Mouse (Mus musculus): ENCODE results near the gene Nccrp1. TPM values are rescaled to one million over a fixed set of nuclear protein-coding genes. Genes with fewer than 3 reads are reported as not detected.

Gene Nccrp1
- polyA plus RNA-seq, 1 experiment from 2014 or later, result not detected

DNA sequence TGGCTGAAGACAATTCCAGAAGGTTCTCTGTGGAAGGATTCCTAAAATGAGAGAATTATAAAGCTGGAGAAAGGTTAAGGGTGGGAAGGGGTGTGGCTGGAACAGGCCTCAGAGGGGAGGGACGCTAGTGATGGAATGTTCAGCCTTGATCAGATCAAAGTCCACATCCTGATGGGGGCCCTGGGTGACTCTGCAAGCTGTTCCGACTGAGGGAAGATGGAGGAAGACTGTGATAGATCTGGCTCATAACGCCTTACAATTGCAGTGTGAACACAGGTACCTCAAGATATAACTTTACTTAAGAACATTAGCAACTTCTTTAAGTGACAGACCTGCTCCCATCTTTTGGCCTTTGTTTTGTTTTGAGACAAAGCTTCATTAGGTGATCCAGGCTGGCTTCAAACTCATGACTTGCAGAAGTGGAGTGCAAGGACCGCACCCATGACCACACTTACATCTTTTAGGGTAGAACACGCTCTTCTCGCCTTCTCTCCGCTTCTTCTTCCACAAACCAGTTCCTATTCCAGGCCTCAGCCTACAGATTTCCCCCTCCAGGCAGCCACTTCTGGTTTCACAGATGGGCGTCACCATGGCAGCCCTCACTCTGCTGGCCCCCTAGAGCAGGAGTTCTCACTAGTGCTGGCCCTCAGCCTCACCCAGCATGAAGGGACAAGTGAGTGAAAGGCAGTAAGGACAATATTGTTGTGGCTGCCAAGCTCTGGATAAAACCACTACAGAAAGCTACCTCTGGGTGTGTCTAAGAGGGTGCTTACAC lies 36.7 kb upstream of the Nccrp1 start:
- Histone ChIP-seq H3K9ac (ENCODE audit: low read depth, low read length) (peak overlapping the region; percentile 36), H3K4me2 (ENCODE audit: low read depth, low read length) (peak overlapping the region; percentile 50), H3K4me1 (ENCODE audit: control insufficient read depth, low read depth, low read length) (peaks cover 90% of the 10 kb centered on the region), H3K27ac (ENCODE audit: low read length) (peak overlapping the region; percentile 85), H3K36me3 (ENCODE audit: control insufficient read depth, insufficient read depth) (no peaks in the 10 kb centered on the region), H3K27me3 (ENCODE audit: control insufficient read depth, insufficient read depth, low read depth, low read length) (no peaks in the 10 kb centered on the region), H3K9me3 (replicated peaks; ENCODE audit: control insufficient read depth, low read length) (no peaks in the 10 kb centered on the region), H3K4me3 (ENCODE audit: low read depth, low read length) (peak overlapping the region; percentile 20)
- peak; percentile 59 for ATAC-seq (ENCODE audit: low read depth)
- 42% methylated on average over 8 of the region's 8 CpGs for WGBS (ENCODE audit: insufficient replicate concordance)

DNA sequence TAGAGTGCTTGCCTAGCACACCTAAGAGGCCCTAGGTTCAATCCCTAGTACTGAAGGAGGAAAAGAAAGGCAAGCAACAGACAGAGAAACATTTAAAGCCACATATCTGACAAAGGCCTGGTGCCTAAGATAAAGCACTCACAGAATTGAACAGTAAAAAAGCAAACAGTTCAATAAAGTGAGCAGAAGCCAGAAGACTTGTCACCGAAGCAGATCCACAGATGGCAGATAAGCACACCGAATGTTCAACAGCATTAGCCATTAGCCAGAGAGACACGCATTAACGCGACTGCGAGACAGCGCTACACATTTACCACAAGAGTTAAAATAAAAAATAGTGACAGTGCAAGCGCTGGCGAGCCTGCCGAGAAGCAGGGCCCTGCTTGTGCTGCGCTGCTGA lies 35.8 kb upstream of the Nccrp1 start:
- Histone ChIP-seq H3K27ac (ENCODE audit: low read length) (peak overlapping the region; percentile 85), H3K4me1 (ENCODE audit: control insufficient read depth, low read depth, low read length) (peaks cover 97% of the 10 kb centered on the region), H3K9me3 (replicated peaks; ENCODE audit: control insufficient read depth, low read length) (no peaks in the 10 kb centered on the region), H3K4me3 (ENCODE audit: low read depth, low read length) (peak overlapping the region; percentile 32), H3K27me3 (ENCODE audit: control insufficient read depth, insufficient read depth, low read depth, low read length) (no peaks in the 10 kb centered on the region), H3K9ac (ENCODE audit: low read depth, low read length) (peak overlapping the region; percentile 30), H3K4me2 (ENCODE audit: low read depth, low read length) (peak overlapping the region; percentile 50), H3K36me3 (ENCODE audit: control insufficient read depth, insufficient read depth) (no peaks in the 10 kb centered on the region)
- no peak for ATAC-seq (ENCODE audit: low read depth)
- WGBS (ENCODE audit: insufficient replicate concordance), result 17% methylated on average over 11 of the region's 11 CpGs

DNA sequence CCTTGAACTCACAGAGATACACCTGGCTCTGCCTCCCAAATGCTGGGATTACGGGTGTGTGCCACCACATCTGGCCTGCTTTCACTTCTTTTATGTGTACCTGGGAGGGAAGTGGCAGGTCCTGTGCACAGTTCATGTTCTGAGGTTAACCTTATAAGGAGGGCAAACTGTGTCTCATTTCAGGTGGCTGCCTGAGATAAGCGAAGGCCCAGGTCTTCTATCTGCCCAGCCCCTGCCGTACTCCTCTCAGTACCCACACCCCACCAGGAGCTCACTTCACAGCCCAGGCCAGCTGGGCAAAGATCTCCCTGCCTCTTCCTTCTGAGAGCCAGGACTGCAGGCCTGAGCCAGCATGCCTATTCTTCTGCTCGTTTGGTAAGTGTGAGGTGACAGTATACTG lies 34.7 kb upstream of the Nccrp1 start:
- 29% methylated on average over 4 of the region's 4 CpGs for WGBS (ENCODE audit: insufficient replicate concordance)
- Histone ChIP-seq H3K27ac (ENCODE audit: low read length) (peak overlapping the region; percentile 85), H3K4me2 (ENCODE audit: low read depth, low read length) (peak overlapping the region; percentile 50), H3K9ac (ENCODE audit: low read depth, low read length) (peak overlapping the region; percentile 30), H3K9me3 (replicated peaks; ENCODE audit: control insufficient read depth, low read length) (no peaks in the 10 kb centered on the region), H3K27me3 (ENCODE audit: control insufficient read depth, insufficient read depth, low read depth, low read length) (no peaks in the 10 kb centered on the region), H3K4me3 (ENCODE audit: low read depth, low read length) (peak overlapping the region; percentile 31), H3K4me1 (ENCODE audit: control insufficient read depth, low read depth, low read length) (peaks cover 98% of the 10 kb centered on the region), H3K36me3 (ENCODE audit: control insufficient read depth, insufficient read depth) (no peaks in the 10 kb centered on the region)
- ATAC-seq (ENCODE audit: low read depth), result peak; percentile 90

DNA sequence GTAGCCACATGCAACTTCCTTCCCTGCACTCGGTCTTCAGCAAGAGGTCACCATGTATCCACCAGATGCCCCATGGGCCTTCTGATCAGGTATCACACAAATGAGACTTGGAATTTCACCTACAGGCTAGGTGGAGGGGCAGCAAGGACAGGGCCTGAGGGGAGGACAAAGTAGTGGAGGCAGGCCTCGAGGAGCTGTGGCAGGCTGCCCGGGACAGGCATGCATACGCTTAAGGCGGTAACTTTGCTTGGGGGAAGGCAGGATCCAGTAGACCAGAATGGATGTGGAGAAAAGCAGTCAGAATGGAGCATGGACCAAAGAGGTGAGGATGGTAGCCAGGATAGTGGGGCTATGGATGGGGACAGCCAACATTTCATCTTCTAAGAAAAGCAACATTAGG lies 32.8 kb upstream of the Nccrp1 start:
- H3K9ac ChIP-seq (ENCODE audit: low read depth, low read length), result no peak overlapping the region

DNA sequence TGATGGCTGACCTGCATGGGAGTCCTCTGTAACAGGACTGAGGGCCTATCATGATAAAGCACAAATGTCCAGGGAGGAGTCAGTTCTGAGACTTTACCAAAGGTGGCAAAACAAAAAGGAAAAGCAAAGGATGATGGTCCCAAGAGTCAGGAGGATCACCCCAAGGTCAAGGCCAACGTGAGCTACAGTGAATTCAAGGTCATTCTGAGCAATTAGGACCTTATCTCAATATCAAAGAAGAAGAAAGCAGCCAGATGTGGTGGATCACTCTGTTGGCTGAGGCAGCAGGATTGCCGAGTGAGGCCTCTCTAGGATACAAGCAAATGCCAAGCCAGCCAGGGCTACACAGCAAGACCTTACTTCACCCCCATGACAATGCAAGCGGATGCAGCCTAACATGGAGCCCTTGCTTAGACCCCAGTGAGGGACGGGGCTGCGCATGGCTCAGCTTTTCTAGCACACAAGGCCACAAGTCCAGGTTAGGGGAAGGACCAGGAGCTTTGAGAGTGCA lies 31.5 kb upstream of the Nccrp1 start:
- Histone ChIP-seq H3K9ac (ENCODE audit: low read depth, low read length) (no peak overlapping the region), H3K4me2 (ENCODE audit: low read depth, low read length) (no peak overlapping the region), H3K4me3 (ENCODE audit: low read depth, low read length) (no peak overlapping the region), H3K36me3 (ENCODE audit: control insufficient read depth, insufficient read depth) (no peaks in the 10 kb centered on the region), H3K4me1 (ENCODE audit: control insufficient read depth, low read depth, low read length) (peaks cover 100% of the 10 kb centered on the region), H3K27ac (ENCODE audit: low read length) (0 out of 2 replicates have a peak overlapping the region, but pooled peaks have one; percentile 7), H3K9me3 (replicated peaks; ENCODE audit: control insufficient read depth, low read length) (no peaks in the 10 kb centered on the region), H3K27me3 (ENCODE audit: control insufficient read depth, insufficient read depth, low read depth, low read length) (no peaks in the 10 kb centered on the region)
- no peak for ATAC-seq (ENCODE audit: low read depth)
- 60% methylated on average over 5 of the region's 5 CpGs for WGBS (ENCODE audit: insufficient replicate concordance)

More for the DNA sequence above, 32.8 kb upstream of the Nccrp1 start:
- WGBS (ENCODE audit: insufficient replicate concordance), result 70% methylated on average over 5 of the region's 5 CpGs
- H3K27ac ChIP-seq (ENCODE audit: low read length), result no peak overlapping the region
- no peaks in the 10 kb centered on the region for H3K9me3 ChIP-seq (replicated peaks; ENCODE audit: control insufficient read depth, low read length)
- no peak for ATAC-seq (ENCODE audit: low read depth)
- no peak overlapping the region for H3K4me3 ChIP-seq (ENCODE audit: low read depth, low read length)
- H3K4me2 ChIP-seq (ENCODE audit: low read depth, low read length), result no peak overlapping the region
- no peaks in the 10 kb centered on the region for H3K36me3 ChIP-seq (ENCODE audit: control insufficient read depth, insufficient read depth)
- no peaks in the 10 kb centered on the region for H3K27me3 ChIP-seq (ENCODE audit: control insufficient read depth, insufficient read depth, low read depth, low read length)
- H3K4me1 ChIP-seq (ENCODE audit: control insufficient read depth, low read depth, low read length), result peaks cover 100% of the 10 kb centered on the region

DNA sequence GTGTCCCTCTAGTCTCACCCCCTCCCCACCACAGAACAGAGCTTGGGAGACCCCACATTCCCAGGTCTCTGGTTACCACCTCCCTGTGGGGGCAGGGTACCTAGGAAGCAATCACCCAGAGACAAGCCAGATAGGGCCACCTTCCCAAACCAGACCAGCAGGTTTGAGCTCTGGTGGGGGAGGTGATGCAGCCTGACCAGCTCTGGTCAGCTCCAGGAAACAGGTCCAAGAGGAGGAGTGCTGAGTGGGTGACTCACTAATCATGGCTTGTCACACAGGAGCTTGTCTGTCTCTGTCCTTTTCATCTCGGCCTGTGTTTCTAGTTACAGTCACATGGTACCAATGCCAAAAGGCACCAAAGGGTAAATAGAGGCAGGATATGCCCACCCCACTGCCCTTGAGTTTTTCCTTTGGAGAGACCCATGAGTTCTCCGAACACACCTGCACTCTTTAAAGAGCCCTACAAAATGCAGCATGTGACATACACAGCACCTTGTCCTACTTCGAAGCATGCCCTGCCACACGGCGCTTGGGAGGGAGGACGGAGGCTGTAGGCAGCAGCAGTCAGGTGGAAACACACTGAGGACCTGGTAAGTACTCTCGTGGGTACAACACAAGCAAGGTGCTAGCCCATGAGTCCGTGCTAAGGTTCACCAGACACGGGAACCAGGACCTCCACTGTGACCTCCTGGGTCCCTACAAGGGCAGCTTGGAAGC lies 30.9 kb upstream of the Nccrp1 start:
- ATAC-seq (ENCODE audit: low read depth), result no peak
- H3K4me2 ChIP-seq (ENCODE audit: low read depth, low read length), result no peak overlapping the region
- peaks cover 100% of the 10 kb centered on the region for H3K4me1 ChIP-seq (ENCODE audit: control insufficient read depth, low read depth, low read length)
- no peaks in the 10 kb centered on the region for H3K27me3 ChIP-seq (ENCODE audit: control insufficient read depth, insufficient read depth, low read depth, low read length)
- 72% methylated on average over 9 of the region's 9 CpGs for WGBS (ENCODE audit: insufficient replicate concordance)
- no peaks in the 10 kb centered on the region for H3K9me3 ChIP-seq (replicated peaks; ENCODE audit: control insufficient read depth, low read length)
- H3K36me3 ChIP-seq (ENCODE audit: control insufficient read depth, insufficient read depth), result no peaks in the 10 kb centered on the region
- 0 out of 2 replicates have a peak overlapping the region, but pooled peaks have one; percentile 7 for H3K27ac ChIP-seq (ENCODE audit: low read length)
- H3K4me3 ChIP-seq (ENCODE audit: low read depth, low read length), result no peak overlapping the region
- H3K9ac ChIP-seq (ENCODE audit: low read depth, low read length), result peak overlapping the region; percentile 3; the same call in 1 of the 2 replicates

DNA sequence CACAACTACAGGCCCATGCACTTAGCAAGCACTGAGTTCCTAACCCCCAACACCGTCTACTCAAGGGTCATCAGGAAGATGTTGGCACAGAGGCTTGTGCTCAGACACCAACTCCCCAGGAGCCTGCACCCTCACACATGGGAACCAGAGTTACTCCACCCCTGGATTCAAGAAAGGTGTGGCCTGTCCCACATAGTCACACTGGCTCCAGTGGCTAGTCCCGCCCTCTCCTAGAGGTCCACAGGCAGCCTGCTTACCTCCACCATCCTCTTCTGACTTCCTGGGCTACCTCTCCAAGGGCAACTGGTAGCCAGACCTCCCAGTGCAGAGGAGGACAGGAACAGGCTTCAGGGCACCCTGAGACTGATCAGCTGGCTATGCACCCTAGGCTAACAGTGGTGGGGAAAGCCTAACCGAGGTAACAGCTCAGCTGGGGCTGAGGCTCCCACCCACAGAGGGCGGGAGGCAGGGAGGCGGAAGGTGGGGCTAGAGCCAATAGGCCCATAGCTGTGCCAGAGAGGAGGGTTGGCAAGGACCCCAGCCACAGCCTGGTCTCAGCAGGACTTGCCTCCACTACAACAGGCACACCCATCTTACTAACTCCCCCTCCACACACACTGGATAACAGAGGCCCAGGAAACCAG lies 29.3 kb upstream of the Nccrp1 start:
- Histone ChIP-seq H3K4me1 (ENCODE audit: control insufficient read depth, low read depth, low read length) (peaks cover 99% of the 10 kb centered on the region), H3K9ac (ENCODE audit: low read depth, low read length) (no peak overlapping the region; the same call in 1 of the 2 replicates), H3K27ac (ENCODE audit: low read length) (peak overlapping the region; percentile 71), H3K9me3 (replicated peaks; ENCODE audit: control insufficient read depth, low read length) (no peaks in the 10 kb centered on the region), H3K27me3 (ENCODE audit: control insufficient read depth, insufficient read depth, low read depth, low read length) (no peaks in the 10 kb centered on the region), H3K36me3 (ENCODE audit: control insufficient read depth, insufficient read depth) (no peaks in the 10 kb centered on the region), H3K4me3 (ENCODE audit: low read depth, low read length) (no peak overlapping the region; the same call in 1 of the 2 replicates), H3K4me2 (ENCODE audit: low read depth, low read length) (peak overlapping the region; percentile 43)
- 44% methylated on average over 5 of the region's 5 CpGs for WGBS (ENCODE audit: insufficient replicate concordance)
- ATAC-seq (ENCODE audit: low read depth), result peak; percentile 73

DNA sequence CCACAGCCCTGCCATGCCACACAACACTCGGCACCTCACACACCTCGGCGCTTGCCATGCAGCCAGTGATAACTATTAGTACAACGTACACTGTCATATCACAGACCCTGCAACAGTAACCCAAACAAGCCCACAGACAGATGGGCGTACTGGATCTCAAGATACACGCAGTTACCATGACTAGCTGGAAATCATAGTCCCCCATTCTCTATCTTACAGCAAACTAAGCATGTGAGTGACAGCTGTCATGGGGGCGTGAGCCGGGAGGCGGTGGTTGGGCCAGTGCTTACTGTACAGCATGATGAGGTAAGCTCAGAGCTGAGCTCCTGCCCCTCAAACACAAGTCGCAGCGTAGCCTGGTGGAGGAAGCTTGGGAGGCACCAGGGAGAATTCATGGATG lies 28.5 kb upstream of the Nccrp1 start:
- Histone ChIP-seq H3K27ac (ENCODE audit: low read length) (no peak overlapping the region), H3K4me2 (ENCODE audit: low read depth, low read length) (no peak overlapping the region), H3K9me3 (replicated peaks; ENCODE audit: control insufficient read depth, low read length) (no peaks in the 10 kb centered on the region), H3K36me3 (ENCODE audit: control insufficient read depth, insufficient read depth) (no peaks in the 10 kb centered on the region), H3K27me3 (ENCODE audit: control insufficient read depth, insufficient read depth, low read depth, low read length) (no peaks in the 10 kb centered on the region), H3K4me3 (ENCODE audit: low read depth, low read length) (no peak overlapping the region), H3K9ac (ENCODE audit: low read depth, low read length) (0 out of 2 replicates have a peak overlapping the region, but pooled peaks have one; percentile 3), H3K4me1 (ENCODE audit: control insufficient read depth, low read depth, low read length) (peaks cover 98% of the 10 kb centered on the region)
- ATAC-seq (ENCODE audit: low read depth), result peak; percentile 30
- 32% methylated on average over 11 of the region's 11 CpGs for WGBS (ENCODE audit: insufficient replicate concordance)

Data from liver, embryonic 16.5 days (tissue).